Mouse (Mus musculus) c-Kit-negative CD71-positive TER-119-positive erythroid progenitor cells, embryonic 14.5 days (primary cell): ENCODE results near the gene Btbd16.
A peak's percentile ranks its signal among the peaks of the same experiment; 100 is the strongest.

Source experiments
- DNase-seq: peaks from one replicate; pipeline ENCODE4 v3.0.0-alpha.2; 2013; ENCODE audit warnings: low read depth, low spot score

Gene Btbd16

GRCm38 (mm10) chr7:130816243-130816642 is 42.4 kb downstream of the Btbd16 start:
- no peak for DNase-seq

DNA sequence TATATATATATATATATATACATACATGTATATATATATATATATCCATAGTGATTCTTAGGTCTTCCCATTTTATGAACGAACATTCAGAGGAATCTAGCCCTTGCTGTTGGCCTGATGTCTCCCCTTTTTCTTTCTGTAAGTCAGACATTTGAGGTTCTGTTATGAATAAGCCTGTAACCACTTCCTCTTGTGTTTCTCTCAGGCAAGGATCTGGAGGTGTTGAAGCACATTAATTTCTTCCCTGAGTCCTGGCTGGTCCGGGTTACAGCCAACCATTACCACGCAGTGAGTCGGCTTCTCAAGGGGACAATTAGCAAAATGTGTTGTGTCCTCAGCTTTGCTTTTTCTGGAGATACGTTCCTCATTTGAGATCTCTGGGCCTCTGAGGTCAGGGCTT is 44.9 kb downstream of the Btbd16 start:
- DNase-seq = no peak

- no peak for DNase-seq
These were observed 45.8 kb downstream of the Btbd16 start for GRCm38 (mm10) chr7:130819624-130820023.

GRCm38 (mm10) chr7:130823992-130824391 is 50.1 kb downstream of the Btbd16 start:
- DNase-seq = no peak

GRCm38 (mm10) chr7:130826343-130826742 is 52.5 kb downstream of the Btbd16 start:
- no peak for DNase-seq

DNA sequence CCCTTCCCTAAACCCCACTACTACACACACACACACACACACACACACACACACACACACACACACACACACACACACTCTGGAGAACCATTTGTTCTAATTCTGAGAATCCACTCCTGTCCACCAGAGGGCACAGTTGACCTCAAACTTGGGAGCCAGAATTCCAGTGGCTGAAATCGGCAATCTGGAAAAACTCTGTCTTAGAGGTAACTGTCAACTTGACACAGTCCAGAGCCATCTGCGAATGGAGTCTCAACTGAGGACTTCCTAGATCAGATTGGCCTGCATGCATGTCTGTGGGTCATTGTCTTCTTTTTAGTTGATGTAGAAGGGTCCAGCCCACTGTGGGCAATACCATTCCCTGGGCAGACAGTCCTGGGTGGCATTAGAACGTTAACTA is 53.6 kb downstream of the Btbd16 start:
- no peak for DNase-seq

DNA sequence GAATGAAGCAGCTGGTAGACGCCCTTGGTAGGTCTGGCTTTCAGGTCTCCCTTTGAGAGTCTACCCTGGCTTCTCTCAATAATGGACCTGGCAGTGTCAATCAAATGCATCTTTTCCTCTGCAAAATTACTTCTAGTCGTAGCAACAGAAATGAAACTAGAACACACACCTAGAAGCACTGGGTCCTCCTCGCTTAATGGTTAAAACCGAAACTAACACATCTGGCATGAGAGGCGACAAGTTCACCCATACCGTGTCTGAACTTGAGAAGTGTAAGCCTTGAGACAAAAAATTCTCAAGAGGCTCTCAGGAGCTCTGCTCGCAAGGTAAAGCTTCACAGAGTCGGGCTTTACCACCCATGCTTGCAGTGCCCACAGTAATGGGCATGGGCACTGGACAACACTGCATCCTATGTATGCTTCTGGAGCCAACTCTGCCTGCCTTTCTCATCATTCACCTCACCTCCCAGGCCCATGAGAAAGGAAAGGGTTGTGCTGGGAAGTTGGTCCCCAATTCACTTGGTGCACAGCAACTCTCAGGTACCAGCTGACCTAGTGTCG is 54.1 kb downstream of the Btbd16 start:
- no peak for DNase-seq

- no peak for DNase-seq
These were observed 54.6 kb downstream of the Btbd16 start for GRCm38 (mm10) chr7:130828475-130828874.

GRCm38 (mm10) chr7:130831586-130831985 is 57.7 kb downstream of the Btbd16 start:
- DNase-seq = no peak

DNA sequence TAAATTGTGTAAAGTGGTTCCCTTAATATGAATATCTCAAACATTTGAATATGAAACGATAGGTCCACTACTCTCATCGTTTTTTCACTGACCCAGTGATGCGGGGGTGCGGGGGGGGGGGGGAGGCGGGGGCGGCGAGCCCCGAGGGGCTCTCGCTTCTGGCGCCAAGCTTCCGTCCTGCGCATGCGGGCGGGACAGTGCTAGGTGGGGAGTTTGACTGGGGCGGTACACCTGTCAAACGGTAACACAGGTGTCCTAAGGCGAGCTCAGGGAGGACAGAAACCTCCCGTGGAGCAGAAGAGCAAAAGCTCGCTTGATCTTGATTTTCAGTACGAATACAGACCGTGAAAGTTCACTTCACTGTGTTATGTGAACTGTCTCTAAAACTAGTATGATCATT is 60.4 kb downstream of the Btbd16 start:
- peak; percentile 71 for DNase-seq

DNA sequence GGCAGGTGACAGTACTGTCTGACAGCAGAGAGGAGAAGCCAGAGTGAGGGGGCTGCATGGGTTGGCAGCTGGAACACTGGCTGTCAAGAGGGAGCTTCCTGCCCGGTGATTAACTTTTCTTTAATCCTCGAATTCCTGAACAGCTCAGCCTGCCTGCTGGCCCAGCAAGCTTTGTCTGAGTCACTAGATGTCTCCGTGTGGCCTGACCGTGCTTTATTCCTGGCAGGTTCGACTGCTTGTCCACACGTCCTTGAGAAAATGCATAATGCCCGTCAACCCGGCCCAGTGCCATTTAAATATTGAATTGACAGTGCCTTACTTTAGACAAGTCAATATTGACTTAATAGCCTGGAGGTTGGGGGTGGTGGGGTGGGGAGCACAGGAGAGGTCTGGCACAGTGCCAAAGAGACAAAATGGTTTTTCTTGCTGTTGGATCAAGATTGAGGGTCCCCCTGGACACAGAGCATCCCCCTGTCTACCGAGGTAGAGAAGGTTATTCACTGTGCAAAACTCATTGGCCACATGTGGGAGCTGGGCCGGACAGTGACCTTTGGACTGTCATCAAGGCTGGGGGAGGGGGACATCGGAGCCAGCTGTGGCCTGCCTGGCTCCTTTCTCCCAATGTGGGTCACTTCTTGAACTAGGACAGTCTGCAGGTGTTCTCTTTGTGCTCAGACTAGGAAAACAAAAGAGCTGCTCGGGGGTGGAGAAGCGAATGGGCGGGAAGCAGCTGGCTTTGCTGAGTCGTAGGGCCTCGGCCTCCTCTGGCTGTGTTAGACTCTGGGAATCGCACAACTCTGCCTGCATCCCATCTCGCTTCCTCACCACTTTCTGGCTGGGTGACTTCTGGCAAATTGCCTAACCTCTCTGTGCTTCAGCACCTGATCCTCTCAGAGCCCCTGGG is 61.3 kb downstream of the Btbd16 start:
- DNase-seq = no peak

DNA sequence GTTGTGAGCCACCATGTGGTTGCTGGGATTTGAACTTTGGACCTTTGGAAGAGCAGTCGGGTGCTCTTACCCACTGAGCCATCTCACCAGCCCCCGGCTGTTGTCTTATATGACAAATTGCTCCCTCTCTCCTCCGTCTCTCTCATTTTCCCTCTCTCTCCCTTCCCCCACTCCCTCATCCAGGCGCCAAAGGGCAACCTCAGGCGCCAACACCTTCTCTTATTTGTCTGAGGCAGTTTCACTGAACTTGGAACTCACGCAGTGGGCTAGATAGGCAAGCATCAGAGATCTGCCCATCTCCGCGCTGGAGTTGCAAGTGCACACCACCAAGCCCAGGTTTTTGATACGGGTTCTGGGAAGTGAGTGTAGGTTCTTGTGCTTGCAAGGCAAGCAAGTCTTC is 62.2 kb downstream of the Btbd16 start:
- no peak for DNase-seq

GRCm38 (mm10) chr7:130837941-130838657 is 64.2 kb downstream of the Btbd16 start:
- DNase-seq = no peak

GRCm38 (mm10) chr7:130838658-130839025 is 64.8 kb downstream of the Btbd16 start:
- no peak for DNase-seq

GRCm38 (mm10) chr7:130839380-130840100 is 65.7 kb downstream of the Btbd16 start:
- no peak for DNase-seq

- no peak for DNase-seq
These were observed 73.4 kb downstream of the Btbd16 start for GRCm38 (mm10) chr7:130847164-130847718.

- DNase-seq = no peak
These were observed 80.9 kb downstream of the Btbd16 start for GRCm38 (mm10) chr7:130854684-130855292.

DNA sequence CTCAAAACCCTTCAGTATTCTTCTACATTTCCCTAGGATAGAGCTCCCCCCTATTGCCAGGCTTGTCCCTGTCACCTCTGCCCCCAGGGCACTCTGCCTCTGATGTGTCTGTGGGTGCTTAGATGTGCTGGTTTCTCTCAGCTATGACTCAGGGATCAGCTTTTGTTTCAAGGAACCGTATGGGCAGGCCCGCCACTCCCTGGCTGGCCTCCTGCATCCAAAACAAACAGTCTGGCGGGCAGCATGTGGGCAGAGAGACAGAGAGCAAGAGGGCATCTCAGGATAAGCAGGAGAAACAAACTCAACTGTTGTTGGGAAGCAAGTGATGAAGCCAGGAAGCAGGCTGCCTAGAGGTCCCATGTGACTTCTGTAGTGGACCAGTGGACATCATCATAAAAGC is 81.8 kb downstream of the Btbd16 start:
- no peak for DNase-seq

DNA sequence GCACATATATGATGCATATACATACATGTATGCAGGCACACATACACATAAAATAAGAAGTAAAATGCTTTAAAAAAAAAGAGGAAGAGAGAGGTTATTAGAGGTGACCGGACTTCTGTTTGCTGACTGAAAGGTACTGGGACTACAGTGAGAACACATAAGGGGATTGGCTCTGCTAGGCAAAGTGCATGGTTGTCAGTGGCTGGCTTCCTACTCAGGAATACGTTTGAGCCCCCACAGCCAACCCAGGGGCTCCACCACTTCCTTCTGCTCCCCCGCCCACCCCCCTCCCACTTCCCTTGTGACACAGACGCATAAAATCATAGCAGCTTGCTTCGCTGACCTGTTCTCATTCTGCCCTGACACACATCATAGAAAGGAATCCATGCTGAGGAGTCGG is 84.1 kb downstream of the Btbd16 start:
- no peak for DNase-seq

- no peak for DNase-seq
These were observed 86.1 kb downstream of the Btbd16 start for GRCm38 (mm10) chr7:130859926-130860325.

DNA sequence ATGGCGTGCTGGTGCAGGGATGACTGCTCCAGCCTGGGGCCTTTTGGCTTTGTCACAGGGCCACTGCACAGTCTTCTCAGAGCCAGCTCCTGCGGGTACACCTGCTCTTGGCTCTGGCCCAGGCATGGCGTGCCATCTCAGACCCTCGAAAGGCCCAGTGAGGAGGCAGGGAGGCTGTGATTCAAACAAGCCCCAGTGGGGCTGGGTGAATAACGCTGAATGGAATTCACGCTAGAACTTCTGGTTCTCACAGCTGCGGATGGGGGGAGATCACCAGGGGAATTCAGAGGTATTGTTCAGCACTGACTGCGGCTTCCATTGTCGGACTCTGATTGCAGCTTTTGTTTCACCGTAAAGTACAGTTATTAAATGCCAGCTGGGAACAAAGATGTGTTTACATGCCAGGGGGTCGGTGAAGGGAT is 86.9 kb downstream of the Btbd16 start:
- DNase-seq = no peak
